Mouse (Mus musculus) heart, embryonic 12.5 days (tissue): Measurements from ENCODE around the gene Slc43a2. TPM values are rescaled to one million over a fixed set of nuclear protein-coding genes. Genes with fewer than 3 reads are reported as not detected.

Experiments used
- ATAC-seq: fragments of 200-750 bp; cut with Nextera tagmentation; 2 replicates; pipeline ENCODE4 v1.8.0; 2017; ENCODE audit warnings: moderate TSS enrichment, moderate library complexity; ENCODE audit not compliant: insufficient number of reproducible peaks, low FRiP score
- H3K27ac ChIP-seq: fragments of 300-500 bp; sonication (generic); 2 replicates; pipeline ENCODE4 v1.5.1; 2016; ENCODE audit warnings: mild to moderate bottlenecking, moderate library complexity; ENCODE audit not compliant: poor library complexity, severe bottlenecking
- H3K27me3 ChIP-seq: fragments of 300-500 bp; sonication (generic); replicated peaks from 2 replicates; pipeline ENCODE4 v1.6.1; 2016; ENCODE audit warnings: mild to moderate bottlenecking, moderate library complexity
- H3K36me3 ChIP-seq: fragments of 300-500 bp; sonication (generic); 2 replicates; pipeline ENCODE4 v1.6.1; 2016; ENCODE audit warnings: mild to moderate bottlenecking, moderate library complexity
- H3K4me1 ChIP-seq: fragments of 300-500 bp; sonication (generic); replicated peaks from 2 replicates; pipeline ENCODE4 v1.6.1; 2016; ENCODE audit warnings: mild to moderate bottlenecking
- H3K4me2 ChIP-seq: fragments of 300-500 bp; sonication (generic); 2 replicates; pipeline ENCODE4 v1.6.1; 2016; ENCODE audit warnings: mild to moderate bottlenecking, moderate library complexity
- H3K4me3 ChIP-seq: fragments of 300-500 bp; sonication (generic); 2 replicates; pipeline ENCODE4 v1.5.1; 2016; ENCODE audit warnings: mild to moderate bottlenecking
- H3K9ac ChIP-seq: fragments of 300-500 bp; sonication (generic); 2 replicates; pipeline ENCODE4 v1.6.1; 2016; ENCODE audit warnings: mild to moderate bottlenecking, moderate library complexity
- H3K9me3 ChIP-seq: fragments of 300-500 bp; sonication (generic); replicated peaks from 2 replicates; pipeline ENCODE4 v1.6.1; 2016; ENCODE audit warnings: mild to moderate bottlenecking, moderate library complexity
- WGBS: fragments of 180-500 bp; shearing (Covaris S2); methylation state at CpG from one replicate; pipeline ENCODE4 v1.1.7; 2016; 5-methylcytosine and 5-hydroxymethylcytosine counted together
- polyA plus RNA-seq: library from polyadenylated mRNA; unstranded; fragments of >200 nt; fragmentation: Nextera tagmentation; extraction: Ambion mirVana; gene quantifications from 2 replicates; pipeline ENCODE4 v1.2.1, GENCODE M21; 2016

The Slc43a2 gene
- polyA plus RNA-seq, 1 experiment from 2014 or later, result 4.1 TPM

- Histone ChIP-seq H3K4me2 (no peak overlapping the region), H3K27ac (no peak overlapping the region), H3K4me3 (no peak overlapping the region), H3K9me3 (no peaks in the 10 kb centered on the region), H3K4me1 (peaks cover 19% of the 10 kb centered on the region), H3K9ac (no peak overlapping the region), H3K27me3 (peaks cover 36% of the 10 kb centered on the region), H3K36me3 (no peaks in the 10 kb centered on the region)
- ATAC-seq, result no peak
- WGBS, result 77% methylated on average over 9 of the region's 9 CpGs
Measured at GRCm38 (mm10) chr11:75575560-75576123, 44.1 kb downstream of the Slc43a2 start.

- H3K9ac ChIP-seq, result no peak overlapping the region
- H3K4me2 ChIP-seq, result no peak overlapping the region
- WGBS, result 75% methylated on average over 5 of the region's 5 CpGs
- no peak for ATAC-seq
- H3K9me3 ChIP-seq, result no peaks in the 10 kb centered on the region
- H3K27ac ChIP-seq, result no peak overlapping the region
- peaks cover 17% of the 10 kb centered on the region for H3K27me3 ChIP-seq
- no peak overlapping the region for H3K4me3 ChIP-seq
- H3K36me3 ChIP-seq, result no peaks in the 10 kb centered on the region
- no peaks in the 10 kb centered on the region for H3K4me1 ChIP-seq
Measured at GRCm38 (mm10) chr11:75578609-75579008, 47.1 kb downstream of the Slc43a2 start.

- H3K36me3 ChIP-seq, result no peaks in the 10 kb centered on the region
- H3K4me2 ChIP-seq, result no peak overlapping the region
- no peaks in the 10 kb centered on the region for H3K27me3 ChIP-seq
- no peaks in the 10 kb centered on the region for H3K4me1 ChIP-seq
- no peak overlapping the region for H3K4me3 ChIP-seq
- no peak for ATAC-seq
- 87% methylated on average over 7 of the region's 7 CpGs for WGBS
- no peak overlapping the region for H3K9ac ChIP-seq
- H3K9me3 ChIP-seq, result no peaks in the 10 kb centered on the region
- no peak overlapping the region for H3K27ac ChIP-seq
Measured at GRCm38 (mm10) chr11:75581495-75582149, 50.1 kb downstream of the Slc43a2 start.

- 49% methylated on average over 2 of the region's 2 CpGs for WGBS
- H3K4me2 ChIP-seq, result no peak overlapping the region
- ATAC-seq, result no peak
Measured at GRCm38 (mm10) chr11:75583521-75583920, 52.0 kb downstream of the Slc43a2 start.

GRCm38 (mm10) chr11:75585061-75585460 lies 53.6 kb downstream of the Slc43a2 start:
- Histone ChIP-seq H3K9me3 (no peaks in the 10 kb centered on the region), H3K27ac (no peak overlapping the region), H3K4me1 (peaks cover 15% of the 10 kb centered on the region), H3K4me3 (no peak overlapping the region), H3K9ac (no peak overlapping the region), H3K36me3 (no peaks in the 10 kb centered on the region), H3K27me3 (no peaks in the 10 kb centered on the region), H3K4me2 (no peak overlapping the region)
- no peak for ATAC-seq
- WGBS, result 66% methylated on average over 4 of the region's 4 CpGs

More at GRCm38 (mm10) chr11:75583521-75583920, 52.0 kb downstream of the Slc43a2 start:
- Histone ChIP-seq H3K36me3 (no peaks in the 10 kb centered on the region), H3K27me3 (no peaks in the 10 kb centered on the region), H3K4me3 (no peak overlapping the region), H3K9me3 (no peaks in the 10 kb centered on the region), H3K27ac (no peak overlapping the region), H3K4me1 (peaks cover 1% of the 10 kb centered on the region; the same call in 1 of the 2 replicates), H3K9ac (no peak overlapping the region)

- H3K27ac ChIP-seq, result no peak overlapping the region
- H3K27me3 ChIP-seq, result no peaks in the 10 kb centered on the region
- ATAC-seq, result no peak
- 71% methylated on average over 5 of the region's 5 CpGs for WGBS
- peaks cover 19% of the 10 kb centered on the region for H3K4me1 ChIP-seq
- no peak overlapping the region for H3K4me2 ChIP-seq
- H3K36me3 ChIP-seq, result no peaks in the 10 kb centered on the region
- no peak overlapping the region for H3K4me3 ChIP-seq
- H3K9me3 ChIP-seq, result no peaks in the 10 kb centered on the region
- no peak overlapping the region for H3K9ac ChIP-seq
Measured at GRCm38 (mm10) chr11:75585978-75586377, 54.5 kb downstream of the Slc43a2 start.

- Histone ChIP-seq H3K9ac (no peak overlapping the region), H3K4me3 (no peak overlapping the region), H3K27me3 (no peaks in the 10 kb centered on the region), H3K4me2 (no peak overlapping the region), H3K27ac (no peak overlapping the region), H3K4me1 (peaks cover 19% of the 10 kb centered on the region), H3K9me3 (no peaks in the 10 kb centered on the region), H3K36me3 (peaks cover 8% of the 10 kb centered on the region)
- no peak for ATAC-seq
- 77% methylated on average over 5 of the region's 5 CpGs for WGBS
Measured at GRCm38 (mm10) chr11:75586963-75587362, 55.5 kb downstream of the Slc43a2 start.

GRCm38 (mm10) chr11:75587493-75588284 lies 56.2 kb downstream of the Slc43a2 start, which contains the start of gene Pitpna:
Gene Pitpna, plus strand, starts transcription at chr11:75588097.
- H3K36me3 ChIP-seq, result peaks cover 15% of the 10 kb centered on the region
- peak within 1 kb of the TSS; percentile 94 for H3K4me3 ChIP-seq
- ATAC-seq, result peak; percentile 95
- H3K9ac ChIP-seq, result peak within 1 kb of the TSS; percentile 95
- H3K4me2 ChIP-seq, result peak within 1 kb of the TSS; percentile 86
- no peaks in the 10 kb centered on the region for H3K9me3 ChIP-seq
- 5% methylated on average over 49 of the region's 49 CpGs for WGBS
- H3K27ac ChIP-seq, result peak within 1 kb of the TSS; percentile 89
- H3K4me1 ChIP-seq, result peaks cover 23% of the 10 kb centered on the region
- no peaks in the 10 kb centered on the region for H3K27me3 ChIP-seq

- Histone ChIP-seq H3K9me3 (no peaks in the 10 kb centered on the region), H3K27ac (peak overlapping the region; percentile 89), H3K4me1 (peaks cover 23% of the 10 kb centered on the region), H3K27me3 (no peaks in the 10 kb centered on the region), H3K36me3 (peaks cover 23% of the 10 kb centered on the region), H3K4me3 (peak overlapping the region; percentile 94), H3K4me2 (peak overlapping the region; percentile 86), H3K9ac (peak overlapping the region; percentile 95)
- under 1% methylated on average over 37 of the region's 37 CpGs for WGBS
- ATAC-seq, result peak; percentile 78
Measured at GRCm38 (mm10) chr11:75588285-75588941, 56.9 kb downstream of the Slc43a2 start.

GRCm38 (mm10) chr11:75592612-75593011 lies 61.1 kb downstream of the Slc43a2 start:
- H3K4me3 ChIP-seq, result no peak overlapping the region
- H3K36me3 ChIP-seq, result peaks cover 57% of the 10 kb centered on the region
- H3K4me2 ChIP-seq, result no peak overlapping the region
- no peak overlapping the region for H3K27ac ChIP-seq
- ATAC-seq, result no peak
- 77% methylated on average over 5 of the region's 5 CpGs for WGBS
- H3K9me3 ChIP-seq, result no peaks in the 10 kb centered on the region
- peaks cover 44% of the 10 kb centered on the region for H3K4me1 ChIP-seq
- no peak overlapping the region for H3K9ac ChIP-seq
- H3K27me3 ChIP-seq, result no peaks in the 10 kb centered on the region

GRCm38 (mm10) chr11:75594431-75594830 lies 62.9 kb downstream of the Slc43a2 start:
- no peak for ATAC-seq
- peaks cover 72% of the 10 kb centered on the region for H3K36me3 ChIP-seq

More at GRCm38 (mm10) chr11:75594431-75594830, 62.9 kb downstream of the Slc43a2 start:
- Histone ChIP-seq H3K27me3 (no peaks in the 10 kb centered on the region), H3K4me1 (peaks cover 34% of the 10 kb centered on the region), H3K9ac (no peak overlapping the region), H3K4me3 (no peak overlapping the region), H3K4me2 (no peak overlapping the region), H3K9me3 (no peaks in the 10 kb centered on the region), H3K27ac (no peak overlapping the region)
- 80% methylated on average over 9 of the region's 9 CpGs for WGBS
